ENCODE assay signal across 19 mouse cellular contexts in genomic region chr16:25531761-25532336, GRCm38 (mm10).
DNase-seq lines count a peak whose midpoint lies in the region; ATAC-seq lines count a peak whose summit lies in the region.
"Had no signal": no experiment of that assay in that cellular context is flagged by ENCODE, and none has a peak within 500 bp of the region (broad histone marks: within the 10 kb centered on the region; RNA-seq: fewer than 3 reads in every experiment).

No protein-coding gene starts in this region.

- H3K4me2 ChIP-seq in kidney, embryonic 15.5 days: no peak overlapping the region
- H3K4me2 ChIP-seq: embryonic facial prominence, embryonic 13.5 days; forebrain, embryonic 13.5 days; heart, embryonic 11.5 days; lung, embryonic 14.5 days had no signal

- intact Hi-C loops in heart, postnatal 10 days (cut with DNase I): no loop called here

- H3K4me1 ChIP-seq in kidney, embryonic 15.5 days: no peaks in the 10 kb centered on the region
- H3K4me1 ChIP-seq: embryonic facial prominence, embryonic 13.5 days; forebrain, embryonic 13.5 days; megakaryocyte, embryonic 14.5 days had no signal

- no peak overlapping the region for H3K27ac ChIP-seq in kidney, embryonic 15.5 days
- H3K27ac ChIP-seq: embryonic facial prominence, embryonic 13.5 days; forebrain, embryonic 13.5 days had no signal

- no peak overlapping the region for H3K9ac ChIP-seq in kidney, embryonic 15.5 days
- H3K9ac ChIP-seq: embryonic facial prominence, embryonic 13.5 days; forebrain, embryonic 13.5 days; lung, embryonic 14.5 days had no signal

- DNase-seq in adrenal gland, adult 2 months: peak; percentile 38
- DNase-seq in adrenal gland, adult 18-20 months (ENCODE audit: low spot score in 2 of 2): no peak
- DNase-seq in kidney, adult 8-10 months: peak; percentile 31 to 36
- DNase-seq in 3134 (ENCODE audit: extremely low read depth, insufficient read length, low spot score): peak; percentile 84
- DNase-seq in adrenal gland, postnatal 10 days: peak; percentile 6
- no peak for DNase-seq in embryo, embryonic 10.5 days (ENCODE audit: low spot score)
- DNase-seq in heart, postnatal 10 days: no peak
- DNase-seq: B cell, adult 2 months; cerebellum, adult 18-20 months; heart, postnatal 36 days; kidney, postnatal 10 days; lung, embryonic 14.5 days; retina, postnatal 1 day; thymus, postnatal 25 days had no signal

- 61% methylated on average over 4 of the region's 4 CpGs for WGBS in kidney, embryonic 15.5 days

- no peaks in the 10 kb centered on the region for H3K9me3 ChIP-seq in kidney, embryonic 15.5 days (replicated peaks)
- H3K9me3 ChIP-seq: embryonic facial prominence, embryonic 13.5 days; forebrain, embryonic 13.5 days; megakaryocyte, embryonic 14.5 days had no signal

- ATAC-seq in kidney, embryonic 15.5 days (replicated peaks; ENCODE audit: low FRiP score): no peak
- ATAC-seq: forebrain, embryonic 13.5 days had no signal

- no peaks in the 10 kb centered on the region for H3K36me3 ChIP-seq in kidney, embryonic 15.5 days
- H3K36me3 ChIP-seq: embryonic facial prominence, embryonic 13.5 days had no signal

- H3K4me3 ChIP-seq in kidney, embryonic 15.5 days (replicated peaks): no peak overlapping the region
- H3K4me3 ChIP-seq: embryonic facial prominence, embryonic 13.5 days; forebrain, embryonic 13.5 days; megakaryocyte, embryonic 14.5 days had no signal

- H3K27me3 ChIP-seq in kidney, embryonic 15.5 days: no peaks in the 10 kb centered on the region
- H3K27me3 ChIP-seq: embryonic facial prominence, embryonic 13.5 days; forebrain, embryonic 13.5 days; megakaryocyte, embryonic 14.5 days had no signal

Comparison
In these comparisons a context has a peak if more than half of its experiments do, and no peak if none do; other contexts are left out.
1. DNase-seq: peak in adrenal gland, adult 2 months (single experiment), kidney, adult 8-10 months (2 of 2), 3134 (single experiment) and adrenal gland, postnatal 10 days (single experiment); none in adrenal gland, adult 18-20 months (0 of 2), embryo, embryonic 10.5 days (single experiment) and heart, postnatal 10 days (0 of 2).